Mouse (Mus musculus): ENCODE measurements around the gene Btla. TPM values are rescaled to one million over a fixed set of nuclear protein-coding genes. Genes with fewer than 3 reads are reported as not detected.

Gene Btla
- 96.7 TPM for polyA plus RNA-seq (2017; shearing (Covaris generic))

GRCm38 (mm10) chr16:45223648-45224388 is at the start of gene Btla:
Gene Btla (plus strand): TSS chr16:45224315.

Other genes with a start within 250 kb of the Btla start
- gene Ccdc80, start 130.9 kb upstream of the Btla start, polyA plus RNA-seq (2017; shearing (Covaris generic)): 1.5 TPM
- gene Slc35a5, start 65.6 kb upstream of the Btla start, polyA plus RNA-seq (2017; shearing (Covaris generic)): 59.2 TPM
- 26.6 TPM for gene Atg3, start 65.5 kb upstream of the Btla start, polyA plus RNA-seq (2017; shearing (Covaris generic))
- gene Cd200, start 184.7 kb downstream of the Btla start, polyA plus RNA-seq (2017; shearing (Covaris generic)): 124 TPM